Mouse (Mus musculus): ENCODE results near the gene Rhox2c. TPM values are rescaled to one million over a fixed set of nuclear protein-coding genes. Genes with fewer than 3 reads are reported as not detected.
"Not testable (repeated sequence)": the region's sequence is repeated elsewhere in the genome, so short reads cannot be mapped to it uniquely, and the experiment has no call there.

Rhox2c gene
- polyA plus RNA-seq (2015; fragmentation: Nextera tagmentation; extraction: Ambion mirVana) = not detected in 2 replicates

GRCm38 (mm10) chrX:37453380-37453779 is at the start of gene Rhox2c:
TSS of gene Rhox2c (plus strand) at chrX:37453680.
- H3K4me3 ChIP-seq (replicated peaks); H3K4me2 ChIP-seq; H3K27me3 ChIP-seq (replicated peaks); H3K27ac ChIP-seq (replicated peaks); H3K9me3 ChIP-seq (replicated peaks); H3K36me3 ChIP-seq; H3K4me1 ChIP-seq; H3K9ac ChIP-seq (replicated peaks); ATAC-seq (ENCODE audit: low FRiP score): not testable (repeated sequence)
- 97% methylated on average over 8 of the region's 10 CpGs for WGBS

- not testable (repeated sequence) for H3K9ac ChIP-seq (replicated peaks); ATAC-seq (ENCODE audit: low FRiP score); H3K4me1 ChIP-seq; H3K27me3 ChIP-seq (replicated peaks); H3K27ac ChIP-seq (replicated peaks); H3K4me2 ChIP-seq; H3K4me3 ChIP-seq (replicated peaks); H3K36me3 ChIP-seq; H3K9me3 ChIP-seq (replicated peaks)
- WGBS = no CpG with 5 or more reads among the region's 9 CpGs
These were observed 41.7 kb upstream of the Rhox2c start, which contains the start of gene Rhox2b for GRCm38 (mm10) chrX:37411767-37412166. TSS of gene Rhox2b (plus strand) at chrX:37412067.

- H3K9ac ChIP-seq (replicated peaks); H3K9me3 ChIP-seq (replicated peaks); H3K4me1 ChIP-seq; H3K27me3 ChIP-seq (replicated peaks); H3K4me2 ChIP-seq; H3K4me3 ChIP-seq (replicated peaks); H3K27ac ChIP-seq (replicated peaks); ATAC-seq (ENCODE audit: low FRiP score); H3K36me3 ChIP-seq: not testable (repeated sequence)
- 91% methylated on average over 14 of the region's 15 CpGs for WGBS
These were observed 21.3 kb upstream of the Rhox2c start, which contains the start of gene Rhox4b for GRCm38 (mm10) chrX:37432194-37432593. TSS of gene Rhox4b (plus strand) at chrX:37432494.

- 88% methylated on average over 3 of the region's 4 CpGs for WGBS
These were observed 4.8 kb downstream of the Rhox2c start, which contains the start of gene Rhox3c for GRCm38 (mm10) chrX:37458285-37458684. TSS of gene Rhox3c (plus strand) at chrX:37458585.

GRCm38 (mm10) chrX:37480037-37480436 is 26.6 kb downstream of the Rhox2c start, which contains the start of gene Rhox4c:
TSS of gene Rhox4c (plus strand) at chrX:37480337.
- not testable (repeated sequence) for H3K27ac ChIP-seq (replicated peaks); H3K4me3 ChIP-seq (replicated peaks); H3K9ac ChIP-seq (replicated peaks); ATAC-seq (ENCODE audit: low FRiP score); H3K36me3 ChIP-seq; H3K4me2 ChIP-seq; H3K4me1 ChIP-seq; H3K27me3 ChIP-seq (replicated peaks); H3K9me3 ChIP-seq (replicated peaks)
- WGBS = 94% methylated on average over 14 of the region's 14 CpGs

More at GRCm38 (mm10) chrX:37458285-37458684, 4.8 kb downstream of the Rhox2c start, which contains the start of gene Rhox3c:
- not testable (repeated sequence) for H3K9ac ChIP-seq (replicated peaks); H3K9me3 ChIP-seq (replicated peaks); H3K36me3 ChIP-seq; H3K27me3 ChIP-seq (replicated peaks); ATAC-seq (ENCODE audit: low FRiP score); H3K27ac ChIP-seq (replicated peaks); H3K4me1 ChIP-seq; H3K4me2 ChIP-seq; H3K4me3 ChIP-seq (replicated peaks)

- not testable (repeated sequence) for H3K9ac ChIP-seq (replicated peaks); H3K4me1 ChIP-seq; ATAC-seq (ENCODE audit: low FRiP score); H3K27ac ChIP-seq (replicated peaks); H3K4me2 ChIP-seq; H3K27me3 ChIP-seq (replicated peaks); H3K4me3 ChIP-seq (replicated peaks); H3K9me3 ChIP-seq (replicated peaks); H3K36me3 ChIP-seq
- 97% methylated on average over 14 of the region's 18 CpGs for WGBS
These were observed 60.6 kb downstream of the Rhox2c start, which contains the start of gene Rhox4d for GRCm38 (mm10) chrX:37514059-37514458. TSS of gene Rhox4d (plus strand) at chrX:37514359.

Other genes starting within 250 kb of the Rhox2c start
- not detected in 2 replicates for gene Gm9, start 242.6 kb upstream of the Rhox2c start, polyA plus RNA-seq (2015; fragmentation: Nextera tagmentation; extraction: Ambion mirVana)
- gene Rhox1, start 231.4 kb upstream of the Rhox2c start, polyA plus RNA-seq (2015; fragmentation: Nextera tagmentation; extraction: Ambion mirVana) = not detected in 2 replicates
- not detected in 2 replicates for gene Rhox2a, start 208.7 kb upstream of the Rhox2c start, polyA plus RNA-seq (2015; fragmentation: Nextera tagmentation; extraction: Ambion mirVana)
- not detected in 2 replicates for gene Rhox3a, start 203.8 kb upstream of the Rhox2c start, polyA plus RNA-seq (2015; fragmentation: Nextera tagmentation; extraction: Ambion mirVana)
- gene Rhox4a, start 188.3 kb upstream of the Rhox2c start, polyA plus RNA-seq (2015; fragmentation: Nextera tagmentation; extraction: Ambion mirVana) = not detected in 2 replicates
- gene Rhox3a2, start 73.7 kb upstream of the Rhox2c start, polyA plus RNA-seq (2015; fragmentation: Nextera tagmentation; extraction: Ambion mirVana) = not detected in 2 replicates
- 8.1 TPM in 1 of 2 replicates, not detected in the other for gene Rhox4a2, start 62.8 kb upstream of the Rhox2c start, polyA plus RNA-seq (2015; fragmentation: Nextera tagmentation; extraction: Ambion mirVana)
- not detected in 2 replicates for gene Rhox2b, start 41.6 kb upstream of the Rhox2c start, polyA plus RNA-seq (2015; fragmentation: Nextera tagmentation; extraction: Ambion mirVana)
- 3.9 TPM in 1 of 2 replicates, not detected in the other for gene Rhox4b, start 21.2 kb upstream of the Rhox2c start, polyA plus RNA-seq (2015; fragmentation: Nextera tagmentation; extraction: Ambion mirVana)
- not detected in 2 replicates for gene Rhox3c, start 4.9 kb downstream of the Rhox2c start, polyA plus RNA-seq (2015; fragmentation: Nextera tagmentation; extraction: Ambion mirVana)
- not detected in 2 replicates for gene Rhox4c, start 26.7 kb downstream of the Rhox2c start, polyA plus RNA-seq (2015; fragmentation: Nextera tagmentation; extraction: Ambion mirVana)
- not detected in 2 replicates for gene Rhox2d, start 39.7 kb downstream of the Rhox2c start, polyA plus RNA-seq (2015; fragmentation: Nextera tagmentation; extraction: Ambion mirVana)
- not detected in 2 replicates for gene Rhox4d, start 60.7 kb downstream of the Rhox2c start, polyA plus RNA-seq (2015; fragmentation: Nextera tagmentation; extraction: Ambion mirVana)
- not detected in 2 replicates for gene Rhox2e, start 76.8 kb downstream of the Rhox2c start, polyA plus RNA-seq (2015; fragmentation: Nextera tagmentation; extraction: Ambion mirVana)
- gene Rhox3e, start 88.3 kb downstream of the Rhox2c start, polyA plus RNA-seq (2015; fragmentation: Nextera tagmentation; extraction: Ambion mirVana) = not detected in 2 replicates
- gene Rhox4e, start 103.7 kb downstream of the Rhox2c start, polyA plus RNA-seq (2015; fragmentation: Nextera tagmentation; extraction: Ambion mirVana) = not detected in 2 replicates
- 0.36 TPM in 1 of 2 replicates, not detected in the other for gene Rhox2f, start 117.7 kb downstream of the Rhox2c start, polyA plus RNA-seq (2015; fragmentation: Nextera tagmentation; extraction: Ambion mirVana)
- gene Rhox3f, start 127.3 kb downstream of the Rhox2c start, polyA plus RNA-seq (2015; fragmentation: Nextera tagmentation; extraction: Ambion mirVana) = not detected in 2 replicates
- not detected in 2 replicates for gene Rhox4f, start 154.0 kb downstream of the Rhox2c start, polyA plus RNA-seq (2015; fragmentation: Nextera tagmentation; extraction: Ambion mirVana)
- not detected in 2 replicates for gene Rhox3g, start 174.9 kb downstream of the Rhox2c start, polyA plus RNA-seq (2015; fragmentation: Nextera tagmentation; extraction: Ambion mirVana)
- gene Rhox2g, start 189.8 kb downstream of the Rhox2c start, polyA plus RNA-seq (2015; fragmentation: Nextera tagmentation; extraction: Ambion mirVana) = not detected in 2 replicates
- gene Rhox4g, start 197.6 kb downstream of the Rhox2c start, polyA plus RNA-seq (2015; fragmentation: Nextera tagmentation; extraction: Ambion mirVana) = not detected in 2 replicates
- gene Rhox3h, start 215.1 kb downstream of the Rhox2c start, polyA plus RNA-seq (2015; fragmentation: Nextera tagmentation; extraction: Ambion mirVana) = not detected in 2 replicates
- gene Rhox2h, start 219.6 kb downstream of the Rhox2c start, polyA plus RNA-seq (2015; fragmentation: Nextera tagmentation; extraction: Ambion mirVana) = not detected in 2 replicates

Measured in neural tube, embryonic 15.5 days (tissue).